Mouse (Mus musculus) CH12.LX (cell line): Measurements from ENCODE around the gene Yrdc.

Experiments
- CTCF ChIP-seq, 2 experiments: IDR thresholded peaks in 1 of 2; conservative IDR thresholded peaks in 1 of 2; 2 replicates each; pipeline ENCODE4 v1.5.1; 2011 to 2012; ENCODE audit warnings: low read depth in 2 of 2, low read length in 2 of 2, improper control_type of control experiment in 1 of 2, inconsistent platforms in 1 of 2, mild to moderate bottlenecking in 1 of 2, moderate library complexity in 1 of 2
- EP300 ChIP-seq: IDR thresholded peaks from 2 replicates; pipeline ENCODE4 v1.6.1; 2011; ENCODE audit warnings: low read length, improper control_type of control experiment
- ETS1 ChIP-seq: conservative IDR thresholded peaks from 2 replicates; pipeline ENCODE4 v1.6.1; 2012; ENCODE audit warnings: low read depth, mild to moderate bottlenecking, inconsistent platforms, low read length, improper control_type of control experiment, moderate library complexity
- KAT2A ChIP-seq: IDR thresholded peaks from 2 replicates; pipeline ENCODE4 v1.6.1; 2012; ENCODE audit warnings: low read length, improper control_type of control experiment, inconsistent platforms; ENCODE audit not compliant: insufficient replicate concordance
- MAFK ChIP-seq: IDR thresholded peaks from 2 replicates; pipeline ENCODE4 v1.6.1; 2011; ENCODE audit warnings: low read length, improper control_type of control experiment; ENCODE audit not compliant: insufficient replicate concordance
- MAX ChIP-seq: IDR thresholded peaks from 2 replicates; pipeline ENCODE4 v1.6.1; 2011; ENCODE audit warnings: low read length, improper control_type of control experiment
- NELFE ChIP-seq: IDR thresholded peaks from 2 replicates; pipeline ENCODE4 v1.6.1; 2011; ENCODE audit warnings: low read depth, low read length, improper control_type of control experiment
- NRF1 ChIP-seq: IDR thresholded peaks from 2 replicates; pipeline ENCODE4 v1.6.1; 2014; ENCODE audit warnings: low read depth, mild to moderate bottlenecking, inconsistent platforms, low read length, improper control_type of control experiment, moderate library complexity
- POLR2A ChIP-seq: IDR thresholded peaks from 2 replicates; pipeline ENCODE4 v1.6.1; 2011; ENCODE audit warnings: low read depth, mild to moderate bottlenecking, improper control_type of control experiment, low read length
- POLR2AphosphoS2 ChIP-seq: IDR thresholded peaks from 2 replicates; pipeline ENCODE4 v1.6.1; 2011; ENCODE audit warnings: low read depth, low read length, improper control_type of control experiment
- RAD21 ChIP-seq: IDR thresholded peaks from 2 replicates; pipeline ENCODE4 v1.6.1; 2011; ENCODE audit warnings: low read depth, mild to moderate bottlenecking, low read length, improper control_type of control experiment, moderate library complexity
- USF1 ChIP-seq: IDR thresholded peaks from 2 replicates; pipeline ENCODE4 v1.6.1; 2014; ENCODE audit warnings: low read depth, mild to moderate bottlenecking, inconsistent platforms, low read length, improper control_type of control experiment
- ZC3H11A ChIP-seq: IDR thresholded peaks from 2 replicates; pipeline ENCODE4 v1.6.1; 2012; ENCODE audit warnings: low read depth, mild to moderate bottlenecking, inconsistent platforms, low read length, improper control_type of control experiment

- TF ChIP-seq MAX: no peak
- no peak for TF ChIP-seq EP300
- TF ChIP-seq USF1: no peak
- no peak for TF ChIP-seq POLR2AphosphoS2
- TF ChIP-seq MAFK: no peak
- TF ChIP-seq NELFE: no peak
- TF ChIP-seq ZC3H11A: no peak
- no peak for TF ChIP-seq CTCF (conservative IDR thresholded peaks at IDR 0.05 in 1 of 2, IDR thresholded peaks at IDR 0.05 in 1 of 2; ENCODE audit: low read depth in 2 of 2, low read length in 2 of 2)
- TF ChIP-seq ETS1: no peak
- no peak for TF ChIP-seq NRF1
- no peak for TF ChIP-seq KAT2A
- no peak for TF ChIP-seq POLR2A
- TF ChIP-seq RAD21: no peak
Observed at GRCm38 (mm10) chr4:124888702-124889101, 38.2 kb downstream of the Yrdc start.
